Mouse (Mus musculus) spleen, adult 18-20 months (tissue): Measurements from ENCODE around the gene Aldh1a3.

Experiments used
- DNase-seq, 2 experiments: peaks; one replicate each; pipeline ENCODE4 v3.0.0; 2022; ENCODE audit warnings: mixed read lengths in 2 of 2

The Aldh1a3 gene

GRCm38 (mm10) chr7:66369071-66369933, 58.0 kb downstream of the Aldh1a3 start:
- no peak for DNase-seq

- no peak for DNase-seq
These were observed 61.4 kb downstream of the Aldh1a3 start, which contains the start of gene Gm10974 for GRCm38 (mm10) chr7:66365904-66366303. TSS of gene Gm10974 (plus strand) at chr7:66365905.

GRCm38 (mm10) chr7:66365411-66365810, 61.9 kb downstream of the Aldh1a3 start:
- no peak for DNase-seq

- no peak for DNase-seq
These were observed 62.8 kb downstream of the Aldh1a3 start for GRCm38 (mm10) chr7:66364491-66364890.

- no peak for DNase-seq
These were observed 68.3 kb downstream of the Aldh1a3 start for GRCm38 (mm10) chr7:66359044-66359443.

- no peak for DNase-seq
These were observed 68.9 kb downstream of the Aldh1a3 start for GRCm38 (mm10) chr7:66358461-66358860.

- no peak for DNase-seq
These were observed 71.4 kb downstream of the Aldh1a3 start for GRCm38 (mm10) chr7:66355791-66356522.

- DNase-seq, result no peak
These were observed 72.4 kb downstream of the Aldh1a3 start for GRCm38 (mm10) chr7:66354911-66355310.

- DNase-seq, result no peak
These were observed 76.2 kb downstream of the Aldh1a3 start for GRCm38 (mm10) chr7:66351074-66351473.

GRCm38 (mm10) chr7:66349670-66350069, 77.6 kb downstream of the Aldh1a3 start:
- DNase-seq, result no peak

- DNase-seq, result no peak
These were observed 78.7 kb downstream of the Aldh1a3 start for GRCm38 (mm10) chr7:66348588-66348987.

- no peak for DNase-seq
These were observed 80.2 kb downstream of the Aldh1a3 start for GRCm38 (mm10) chr7:66346959-66347663.

GRCm38 (mm10) chr7:66343307-66343706, 84.0 kb downstream of the Aldh1a3 start:
- DNase-seq, result no peak

- no peak for DNase-seq
These were observed 84.5 kb downstream of the Aldh1a3 start for GRCm38 (mm10) chr7:66342831-66343230.

GRCm38 (mm10) chr7:66342323-66342722, 85.0 kb downstream of the Aldh1a3 start:
- peak in 1 of 2 experiments; percentile 55 for DNase-seq
